Mouse (Mus musculus) brain, embryonic 14.5 days (tissue): Measurements from ENCODE around the gene Klhdc8a.

ENCODE experiments used
- CTCF ChIP-seq: fragments of 200-500 bp; IDR thresholded peaks from 2 replicates; pipeline ENCODE4 v1.5.1; 2012; ENCODE audit warnings: inconsistent platforms, mild to moderate bottlenecking, moderate library complexity, borderline replicate concordance; ENCODE audit not compliant: insufficient read depth, insufficient read length; ENCODE audit errors: extremely low read depth
- POLR2A ChIP-seq: fragments of 200-500 bp; IDR thresholded peaks from 2 replicates; pipeline ENCODE4 v1.6.1; 2012; ENCODE audit warnings: mild to moderate bottlenecking, inconsistent platforms, borderline replicate concordance; ENCODE audit not compliant: poor library complexity, insufficient read depth, insufficient read length, severe bottlenecking; ENCODE audit errors: extremely low read depth

DNA sequence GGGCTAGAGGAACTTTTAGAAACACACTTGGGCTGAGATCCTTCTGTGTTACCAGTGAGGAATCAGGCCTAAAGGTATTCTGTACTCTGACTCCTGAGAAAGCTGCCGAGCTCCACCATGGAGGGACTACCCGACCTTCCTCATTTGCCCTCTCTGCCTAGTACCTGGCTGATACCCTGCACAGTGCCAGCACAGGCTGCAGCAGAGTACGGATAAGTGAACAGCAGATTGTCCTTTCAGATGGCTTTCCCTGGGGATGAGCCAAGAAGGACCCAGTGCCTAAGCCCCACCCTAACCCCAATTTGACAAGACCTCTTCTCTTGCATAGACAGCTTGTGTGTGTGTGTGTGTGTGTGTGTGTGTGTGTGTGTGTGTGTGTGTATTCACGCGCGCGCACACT, 10.2 kb downstream of the Klhdc8a start:
- TF ChIP-seq CTCF = no peak
- no peak for TF ChIP-seq POLR2A
